Mouse (Mus musculus) c-Kit-negative CD71-positive TER-119-positive erythroid progenitor cells, embryonic 14.5 days (primary cell): ENCODE data around the gene Creld2.

ENCODE experiments used
- DNase-seq: peaks from one replicate; pipeline ENCODE4 v3.0.0-alpha.2; 2013; ENCODE audit warnings: low read depth, low spot score

Creld2 gene

DNA sequence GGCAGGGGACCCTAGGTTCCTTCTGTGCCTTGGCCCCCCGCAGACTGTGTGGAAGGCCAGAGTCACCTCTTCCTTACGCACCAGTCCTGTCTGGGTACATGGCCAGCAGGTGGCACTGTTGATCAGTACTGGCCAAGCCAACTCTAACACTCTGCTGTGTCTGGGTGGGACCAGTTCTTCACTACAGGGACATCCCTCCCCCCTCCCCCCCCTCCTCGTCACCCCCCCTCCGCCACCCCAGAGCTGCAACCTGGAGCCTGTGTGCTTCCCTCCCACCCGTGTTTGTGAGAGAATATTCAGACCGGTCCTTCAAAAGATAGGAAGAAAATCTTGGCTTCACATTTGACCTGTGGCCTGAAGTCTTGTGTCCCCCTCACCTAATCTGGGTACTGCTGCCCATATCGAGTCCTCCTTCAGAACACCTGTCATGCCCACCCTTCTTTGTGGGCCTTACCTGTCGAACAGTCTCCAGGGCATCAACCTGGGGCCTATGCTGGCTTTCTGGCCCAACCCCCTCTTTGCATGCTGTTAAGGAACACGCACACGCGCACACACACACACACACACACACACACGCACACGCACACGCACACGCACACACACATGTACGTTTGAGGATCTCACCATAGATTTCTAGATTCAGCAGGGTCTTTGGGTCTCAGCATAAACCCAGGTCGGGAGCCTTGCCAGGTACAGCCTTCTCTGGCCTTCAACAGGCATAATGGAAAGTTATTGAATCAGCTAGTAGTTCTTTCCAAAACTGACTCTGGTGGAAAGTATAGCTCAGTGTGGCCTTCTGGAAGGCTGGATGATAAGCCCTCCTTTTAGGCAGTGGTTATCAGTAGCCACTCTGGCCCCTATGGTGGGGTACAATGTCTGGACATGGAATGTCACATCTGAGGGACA lies 9.6 kb downstream of the Creld2 start:
- peak; percentile 57 for DNase-seq

DNA sequence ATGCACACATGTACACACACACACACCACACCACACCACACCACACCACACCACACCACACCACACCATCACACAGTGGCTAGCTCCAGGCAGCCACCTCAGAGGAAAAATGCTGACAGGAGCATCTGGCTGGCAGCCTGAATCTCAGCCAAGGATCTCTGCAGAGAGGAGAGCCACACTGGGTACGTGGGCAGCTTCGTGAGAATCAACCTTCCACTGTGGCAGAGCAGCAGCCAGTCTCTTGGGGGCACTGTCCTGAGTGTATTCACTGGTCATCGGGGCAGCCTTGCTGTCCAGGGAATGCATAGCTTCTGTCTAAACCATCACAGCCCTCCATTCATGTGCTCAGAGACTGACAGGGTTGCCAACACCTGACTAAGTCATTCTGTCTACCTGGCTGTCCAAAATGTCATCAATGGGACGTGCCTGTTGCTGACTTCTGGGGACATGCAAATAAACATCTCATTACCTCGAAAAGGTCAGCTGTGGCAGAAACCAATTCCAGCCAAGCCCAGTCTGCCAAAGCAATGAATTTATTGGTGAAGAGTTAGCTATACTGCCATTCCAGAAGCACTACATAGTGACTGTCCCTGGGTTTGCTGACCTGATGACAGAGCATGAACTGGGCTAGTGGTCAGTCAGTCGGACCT lies 10.5 kb downstream of the Creld2 start:
- no peak for DNase-seq

DNA sequence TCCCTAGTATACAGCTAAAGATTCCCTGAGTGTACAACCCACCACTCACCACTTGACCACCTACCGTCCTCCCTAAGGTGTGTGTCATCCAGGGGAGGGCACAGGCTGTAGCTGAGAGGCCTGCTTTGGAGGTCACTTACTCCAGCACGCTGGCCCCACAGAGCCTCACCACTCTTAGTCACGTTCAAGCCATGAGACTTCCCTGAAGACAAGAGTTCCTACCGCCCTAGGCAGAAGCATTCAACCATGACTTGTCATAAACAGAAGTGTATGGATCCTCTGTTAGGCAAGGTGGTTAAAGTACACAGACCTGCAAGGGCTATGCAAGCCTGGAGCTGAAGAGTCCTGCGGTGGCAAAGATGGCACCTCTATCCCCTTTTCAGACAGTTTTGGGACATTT lies 11.2 kb downstream of the Creld2 start:
- DNase-seq = no peak

DNA sequence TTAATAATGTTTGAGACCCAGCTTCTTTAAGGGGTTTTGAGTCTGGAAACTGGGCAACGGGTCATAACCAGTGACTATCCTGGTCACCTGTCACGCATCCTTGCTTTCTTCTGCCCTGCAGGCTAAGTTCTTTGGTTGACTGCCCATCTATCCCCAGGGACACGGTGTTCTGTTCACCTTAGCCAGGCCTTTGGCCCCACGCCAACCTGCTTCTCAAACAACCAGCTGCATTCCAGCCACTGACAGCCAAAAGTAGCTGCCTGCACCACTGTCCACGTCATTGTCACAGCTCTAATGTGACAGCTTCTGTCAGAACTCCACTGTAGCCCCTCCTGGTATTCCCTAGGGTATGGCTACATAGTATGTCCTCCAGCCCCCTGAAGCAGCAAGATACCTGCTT lies 12.0 kb downstream of the Creld2 start:
- DNase-seq = no peak

DNA sequence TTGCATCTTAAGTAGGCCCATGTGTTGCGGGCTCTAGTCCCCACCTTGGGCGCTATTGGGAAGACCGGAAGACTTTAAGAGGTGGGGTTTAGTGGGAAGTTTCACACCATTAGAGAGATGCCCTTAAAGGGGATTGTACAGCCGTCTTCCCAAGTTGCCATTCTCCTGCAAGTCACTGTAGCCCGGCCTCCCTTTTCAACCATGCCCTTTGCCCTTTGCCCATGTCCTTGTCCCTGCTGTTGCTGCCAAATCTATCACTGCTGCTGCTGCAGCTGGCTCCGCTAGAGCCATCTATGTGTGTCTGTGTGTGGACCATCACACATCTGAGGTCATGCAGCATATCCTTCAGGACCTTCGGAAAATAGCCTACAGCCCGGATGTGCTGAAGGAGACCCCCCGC lies 13.1 kb downstream of the Creld2 start:
- DNase-seq = no peak

DNA sequence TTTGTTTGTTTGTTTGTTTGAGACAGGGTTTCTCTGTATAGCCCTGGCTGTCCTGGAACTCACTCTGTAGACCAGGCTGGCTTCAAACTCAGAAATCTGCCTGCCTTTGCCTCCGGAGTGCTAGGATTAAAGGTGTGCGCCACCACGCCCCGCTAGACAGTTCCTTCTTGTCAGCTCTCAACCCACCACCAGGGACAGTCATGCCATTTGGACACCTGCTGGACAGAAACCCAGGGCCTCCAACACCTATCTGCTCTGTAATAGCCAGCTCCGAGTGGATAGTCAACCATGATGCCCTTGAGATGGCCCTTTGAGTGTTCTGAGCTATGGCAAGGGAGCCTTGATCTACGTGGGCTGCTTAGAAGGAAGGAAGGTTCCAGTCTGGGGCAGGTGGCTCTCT lies 16.6 kb downstream of the Creld2 start:
- DNase-seq = no peak

DNA sequence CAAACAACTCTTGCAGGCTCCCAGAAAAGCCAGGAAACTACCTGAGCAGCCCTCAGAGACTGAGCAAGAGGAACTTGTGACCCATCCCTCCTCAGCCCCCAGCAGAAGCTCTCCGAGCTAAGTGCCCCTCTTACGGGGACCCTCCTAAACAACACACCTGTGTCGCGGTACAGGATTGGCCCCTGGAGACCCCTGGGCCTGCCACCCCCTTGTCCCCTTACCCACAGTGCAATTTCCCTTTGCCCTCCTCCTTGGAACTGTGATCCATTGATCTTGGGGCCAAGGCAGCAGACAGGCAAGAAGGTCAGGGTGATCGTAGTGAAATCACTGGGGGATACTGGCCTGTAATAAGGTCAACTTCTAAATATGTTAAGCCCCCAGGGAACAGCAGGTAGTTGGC lies 17.1 kb downstream of the Creld2 start:
- DNase-seq = no peak

DNA sequence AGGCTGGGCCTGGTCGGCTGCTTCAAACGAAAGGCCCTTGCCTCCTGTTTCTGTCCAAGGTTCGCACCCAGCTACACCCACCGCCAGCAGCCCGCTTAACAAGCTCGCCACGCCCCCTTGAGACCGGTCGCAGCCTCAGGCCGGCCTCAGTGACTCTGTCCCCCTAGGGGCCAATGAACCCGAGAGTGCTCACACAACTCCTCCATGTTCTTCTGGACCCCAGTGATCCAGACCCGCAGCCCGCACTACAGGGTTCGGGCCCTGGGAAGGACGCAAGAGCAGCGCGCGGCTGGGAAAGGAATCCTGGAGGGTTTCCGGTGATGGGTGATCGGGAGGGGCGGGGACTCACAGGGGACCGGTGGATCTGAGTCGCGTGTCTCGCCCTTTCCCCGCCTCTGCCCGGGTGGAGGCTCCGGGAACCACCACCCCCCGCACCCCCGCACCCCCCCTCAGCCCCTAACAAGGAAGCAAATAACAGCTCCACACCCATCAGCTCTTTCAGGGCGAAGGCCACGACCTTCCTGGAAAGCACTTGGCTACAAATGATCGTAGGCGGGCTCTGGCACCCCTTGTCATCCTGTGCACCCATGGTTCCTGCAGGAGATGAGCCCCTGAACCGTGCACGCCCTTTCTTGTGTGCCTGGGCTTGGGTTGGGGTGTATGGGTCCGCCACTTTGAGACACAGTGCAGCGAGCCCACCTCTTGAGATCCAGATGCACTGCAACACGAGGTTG lies 17.9 kb downstream of the Creld2 start:
- no peak for DNase-seq

DNA sequence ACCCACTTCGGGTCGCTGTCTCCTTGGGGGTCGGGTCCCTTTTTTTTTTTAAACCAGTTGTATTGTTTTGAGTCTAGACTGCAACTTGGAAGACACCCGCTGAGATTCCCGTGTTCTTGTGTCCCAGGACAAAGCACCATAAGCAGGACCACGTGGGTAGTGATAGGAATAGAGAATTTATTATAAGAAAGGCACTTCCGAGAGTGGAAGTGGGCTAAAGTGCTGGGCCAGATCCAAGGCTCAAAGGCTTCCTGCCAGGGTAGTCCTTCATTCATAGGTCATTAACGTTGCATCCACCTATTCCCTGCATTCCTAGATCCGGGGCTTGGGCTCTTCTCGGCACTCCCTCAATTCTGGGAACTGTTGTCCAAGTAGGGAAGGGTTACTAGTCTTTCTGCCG lies 18.5 kb downstream of the Creld2 start:
- DNase-seq = no peak

DNA sequence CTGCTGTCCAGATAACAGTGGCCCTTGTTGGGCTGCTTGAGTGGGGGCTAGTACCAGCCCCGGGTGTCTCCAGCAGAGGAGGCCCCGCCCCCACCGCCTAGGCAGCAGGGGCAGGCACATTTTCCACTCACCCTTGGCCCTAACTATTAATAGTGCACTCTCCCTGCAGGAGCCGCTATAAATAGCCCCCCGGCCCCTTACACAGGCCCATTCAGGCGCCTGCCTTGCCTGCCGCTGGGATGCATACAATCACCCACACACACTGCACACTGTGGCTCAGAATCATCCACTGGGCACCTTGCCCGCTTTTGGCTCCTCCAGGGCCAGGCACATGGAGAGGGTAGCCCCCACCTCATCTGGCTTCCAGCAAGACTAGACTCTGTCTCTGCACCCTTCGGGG lies 19.8 kb downstream of the Creld2 start:
- no peak for DNase-seq

DNA sequence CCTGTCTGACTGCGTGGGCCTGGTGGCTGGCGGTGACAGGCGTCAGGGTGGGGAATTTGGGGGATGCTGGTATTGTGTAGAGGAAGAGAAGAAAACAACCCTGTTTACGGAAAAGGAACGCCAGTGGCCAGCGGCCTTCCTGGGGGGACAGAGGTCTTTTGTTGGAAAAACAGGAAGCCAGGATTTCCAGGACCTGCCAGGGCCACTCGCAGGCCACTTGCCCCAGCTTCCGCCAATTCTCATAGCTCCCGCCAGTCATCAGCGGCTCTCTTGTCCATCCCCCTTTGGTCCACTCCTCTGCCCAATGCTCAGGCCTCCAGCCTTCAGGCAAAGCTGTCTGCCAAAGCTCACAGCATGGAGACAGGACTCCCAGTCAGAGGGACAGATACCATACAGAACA lies 20.7 kb downstream of the Creld2 start:
- no peak for DNase-seq

DNA sequence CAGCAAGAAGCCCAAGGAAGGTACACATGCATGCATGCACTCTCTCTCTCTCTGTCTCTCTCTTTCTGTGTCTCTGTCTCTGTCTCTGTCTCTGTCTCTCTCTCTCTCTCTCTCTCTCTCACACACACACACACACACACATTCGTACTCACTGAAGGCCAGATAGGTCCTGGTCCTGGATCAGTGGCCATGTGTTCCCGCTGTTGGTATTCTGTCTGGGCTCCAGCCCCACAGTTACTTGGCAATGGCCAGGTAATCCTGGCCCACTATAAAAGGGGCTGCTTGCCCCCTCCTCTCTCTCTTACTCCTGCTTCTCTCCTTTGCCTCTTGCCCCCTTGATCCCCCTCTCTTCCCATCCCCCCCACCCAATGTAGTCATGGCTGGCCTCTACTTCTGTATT lies 21.7 kb downstream of the Creld2 start:
- no peak for DNase-seq

DNA sequence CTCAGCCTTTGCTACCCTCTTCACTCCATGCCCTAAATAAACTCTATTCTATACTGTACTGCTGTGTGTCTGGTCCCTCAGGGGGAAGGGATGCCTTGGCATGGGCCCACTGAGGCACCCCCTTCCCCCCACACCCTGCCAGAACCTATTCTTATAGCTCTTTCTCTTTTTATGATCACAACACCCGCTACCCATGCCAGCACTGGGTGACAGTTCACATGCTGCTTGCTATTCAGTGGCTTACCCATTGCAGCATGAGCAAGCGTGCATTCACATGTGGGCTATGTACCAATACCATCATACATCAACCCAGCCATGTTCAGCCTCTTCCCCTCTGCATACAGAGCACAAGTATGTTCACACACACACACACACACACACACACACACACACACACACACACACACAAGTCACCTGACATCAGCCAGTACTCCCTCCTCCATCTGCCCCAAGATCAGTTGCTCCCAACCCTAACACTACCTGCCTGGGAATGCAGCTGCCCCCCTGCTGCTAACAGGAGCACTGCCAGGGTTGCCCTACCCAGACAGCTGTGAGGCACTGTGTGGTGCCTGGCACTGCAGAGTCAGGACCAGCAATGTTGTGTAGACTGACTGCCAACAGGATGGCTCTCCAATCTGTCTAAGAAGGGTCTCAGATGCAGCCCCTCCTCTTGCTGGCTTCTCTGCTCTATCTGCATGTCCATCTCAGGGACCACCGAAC lies 22.3 kb downstream of the Creld2 start:
- no peak for DNase-seq

DNA sequence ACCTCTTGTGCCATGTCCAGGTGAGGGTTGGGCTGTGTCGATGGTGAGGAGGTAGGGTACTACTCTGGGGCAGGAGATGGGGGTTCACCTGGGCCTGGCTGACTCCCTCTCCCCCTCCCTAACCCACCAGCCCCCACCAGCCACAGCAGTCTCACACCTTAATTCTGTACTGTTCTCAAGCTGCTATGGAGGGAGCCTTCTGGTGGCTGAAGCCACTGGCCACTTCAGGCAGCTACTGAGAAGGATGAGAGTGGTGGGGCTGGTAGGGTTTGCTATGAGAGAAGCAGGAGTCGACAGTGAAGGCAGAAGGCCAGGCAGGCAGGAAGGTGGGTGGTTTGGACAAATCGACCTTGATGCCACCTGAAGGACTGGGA lies 22.8 kb downstream of the Creld2 start:
- DNase-seq = no peak

DNA sequence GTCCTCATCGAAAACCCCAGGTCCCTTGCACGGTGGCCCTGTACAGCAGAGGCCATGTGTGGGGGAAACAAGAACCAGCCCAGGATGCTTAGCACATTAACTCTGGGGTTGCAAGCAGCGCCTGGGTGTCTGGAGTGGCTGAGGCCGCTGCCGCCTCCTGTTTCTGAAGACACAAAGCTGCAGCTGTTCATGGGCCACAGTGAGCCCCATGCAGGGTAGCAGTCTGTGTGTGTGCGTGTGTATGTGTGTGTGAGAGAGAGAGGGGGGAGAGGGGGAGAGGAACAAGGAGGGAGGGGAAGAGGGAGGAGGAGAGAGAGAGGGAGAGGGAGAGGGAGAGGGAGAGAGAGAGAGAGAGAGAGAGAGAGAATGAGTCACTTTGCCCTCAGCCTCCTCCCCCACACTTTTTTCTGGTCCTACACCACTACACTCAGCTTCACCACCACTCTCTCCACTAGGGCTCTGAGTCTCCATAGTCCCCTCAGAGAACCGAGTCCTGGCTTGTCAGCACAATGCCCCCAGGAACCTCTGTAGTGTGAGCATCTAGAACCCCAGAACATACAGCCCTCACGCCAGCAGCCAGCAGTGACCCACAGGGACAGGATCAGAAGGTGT lies 24.1 kb downstream of the Creld2 start:
- no peak for DNase-seq

DNA sequence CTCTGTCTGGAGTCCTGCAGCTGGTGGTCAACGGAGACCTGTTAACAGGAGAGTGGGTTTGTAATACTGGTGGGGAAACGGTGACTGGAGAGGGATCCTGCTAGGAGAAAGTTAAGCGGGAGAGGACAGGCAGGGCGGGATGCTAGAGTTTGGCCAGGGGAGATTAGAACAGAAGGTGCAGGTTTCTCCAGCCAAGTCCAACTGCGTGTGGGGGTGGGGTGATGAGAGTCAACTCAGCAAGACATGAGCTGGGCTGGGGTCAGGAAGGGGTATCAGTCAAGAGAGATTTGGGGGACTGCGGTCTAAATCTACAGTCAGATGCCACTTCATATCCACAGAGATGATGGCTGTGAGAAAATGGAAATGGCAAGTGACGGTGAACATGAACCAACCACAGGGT lies 25.5 kb downstream of the Creld2 start:
- no peak for DNase-seq

DNA sequence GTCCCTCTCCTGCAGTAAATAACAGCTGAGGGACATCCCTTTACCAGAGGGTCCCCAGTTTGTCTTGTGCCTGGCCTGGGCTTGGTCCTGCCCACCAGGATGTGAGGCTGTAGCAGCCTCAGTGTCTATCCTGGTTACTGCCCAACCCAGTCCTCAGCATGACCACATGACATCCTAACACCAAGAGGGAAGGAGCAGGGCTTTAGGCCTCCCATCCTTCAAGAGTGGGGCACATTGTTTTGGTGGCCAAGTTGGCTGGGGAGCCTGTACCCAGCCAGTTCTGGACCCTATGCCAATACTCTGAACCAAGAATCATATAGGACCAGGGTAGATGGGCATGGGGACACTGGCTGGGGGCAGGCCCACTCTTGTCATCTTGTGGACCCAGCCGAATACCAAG lies 29.2 kb downstream of the Creld2 start:
- no peak for DNase-seq

DNA sequence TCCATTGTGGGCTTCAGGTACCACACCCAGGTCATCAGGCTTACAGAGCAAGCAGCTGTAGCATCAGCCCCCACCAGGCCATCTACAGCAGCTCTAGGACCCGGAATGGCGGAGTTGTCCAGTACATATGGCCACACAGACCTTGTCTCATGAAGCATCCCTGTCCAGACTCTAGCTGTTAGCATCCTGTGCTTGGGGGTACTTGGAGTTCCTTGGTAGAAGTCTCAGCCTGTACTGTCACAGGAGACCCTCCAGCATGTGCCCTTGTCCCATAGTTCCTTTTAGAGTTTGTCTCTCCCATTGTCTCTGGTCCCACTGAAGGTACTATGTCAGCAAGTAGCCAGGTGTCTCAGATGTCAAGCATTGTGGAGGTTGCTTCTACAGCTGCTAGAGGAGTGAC lies 30.2 kb downstream of the Creld2 start:
- DNase-seq = no peak

DNA sequence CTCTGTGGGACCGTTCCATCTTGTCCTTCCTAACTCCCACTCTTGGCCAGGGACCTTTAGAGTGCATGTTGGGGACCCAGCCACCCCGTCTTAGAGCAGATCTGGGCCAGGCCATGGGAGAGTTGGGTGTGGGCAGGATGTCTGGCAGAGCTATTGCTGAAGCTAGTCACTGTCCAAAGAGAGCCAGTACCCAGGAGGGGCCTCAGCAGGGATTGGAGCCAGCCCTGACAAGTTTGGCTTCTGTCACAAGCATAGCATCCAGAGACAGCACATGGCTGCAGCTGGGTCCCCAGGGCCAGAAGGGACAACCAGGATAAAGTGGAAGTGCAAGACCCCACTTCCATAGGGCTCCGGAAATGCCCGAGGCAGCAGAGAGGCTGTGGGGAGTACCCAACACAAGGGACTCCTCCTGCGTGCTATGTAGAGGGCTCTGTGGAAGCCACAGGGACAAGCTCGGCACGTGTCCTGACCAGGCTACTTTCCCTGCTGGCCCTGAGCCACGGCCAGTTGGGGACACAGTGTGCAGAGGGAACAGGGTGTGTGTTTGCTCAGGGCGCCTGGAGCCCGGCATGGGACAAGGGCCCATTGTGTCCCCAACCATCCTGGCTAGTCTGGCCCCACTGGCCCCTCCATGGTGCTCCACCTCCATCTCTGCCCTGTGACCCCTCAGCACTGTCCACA lies 30.8 kb downstream of the Creld2 start:
- DNase-seq = no peak

DNA sequence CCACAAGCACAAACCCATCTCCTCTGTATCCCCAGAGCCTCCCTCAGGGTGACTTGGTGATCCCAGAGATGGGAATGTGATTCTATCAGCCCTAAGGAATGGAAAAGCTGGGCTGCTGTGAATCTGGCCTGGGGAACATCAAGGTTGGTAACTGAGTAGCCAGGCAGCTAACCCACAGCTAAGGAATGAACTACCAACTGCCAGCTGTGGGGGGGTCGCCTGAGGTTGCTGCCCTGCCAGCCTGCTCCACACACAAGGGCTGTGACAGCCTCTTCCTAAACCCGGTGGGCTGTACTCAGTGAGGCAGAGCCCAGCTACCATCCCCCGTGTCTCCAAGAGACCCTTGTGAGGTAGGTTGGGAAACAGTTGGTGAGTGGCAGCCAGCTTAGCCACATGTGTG lies 31.6 kb downstream of the Creld2 start:
- DNase-seq = no peak
